ENCODE assay signal across 9 mouse cellular contexts in the genomic region with DNA sequence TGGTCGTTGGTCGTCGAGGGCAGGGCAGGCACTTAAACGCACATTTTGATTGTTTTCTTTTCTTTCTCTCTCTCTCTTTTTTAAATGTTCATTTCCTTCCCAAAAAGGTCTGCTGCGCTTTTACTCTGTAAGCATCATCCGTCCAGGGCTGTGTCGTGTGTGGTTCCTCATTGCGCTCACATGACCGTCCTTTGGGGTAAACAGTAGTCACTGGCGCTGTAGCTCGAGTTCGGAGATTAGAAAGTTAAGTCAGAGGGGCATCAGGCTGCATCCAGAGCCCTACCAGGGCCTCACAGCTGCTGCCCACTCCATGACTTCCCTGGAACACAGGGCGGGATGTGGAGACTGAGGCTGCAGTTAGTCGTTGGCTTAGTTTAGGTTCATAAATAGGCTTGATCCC. TPM values are rescaled to one million over a fixed set of nuclear protein-coding genes. Genes with fewer than 3 reads are reported as not detected.
DNase-seq lines count a peak whose midpoint lies in the region; ATAC-seq and TF ChIP-seq lines count a peak whose summit lies in the region.
"Had no signal": no experiment of that assay in that cellular context is flagged by ENCODE, and none has a peak within 500 bp of the region (broad histone marks: within the 10 kb centered on the region; RNA-seq: fewer than 3 reads in every experiment).

No protein-coding gene starts in this region.

- DNase-seq in lung, postnatal 14 days: no peak
- DNase-seq in hindbrain, postnatal 0 days (ENCODE audit: low spot score): no peak
- DNase-seq in left cerebral cortex, adult 8-10 months (ENCODE audit: low spot score in 2 of 2): no peak
- DNase-seq in adrenal gland, postnatal 4 days (ENCODE audit: low spot score in 2 of 2): no peak
- DNase-seq in embryo, embryonic 10.5 days (ENCODE audit: low spot score): no peak

- no peak overlapping the region for H3K9ac ChIP-seq in lung, embryonic 16.5 days (ENCODE audit: low read length)
- no peak overlapping the region for H3K9ac ChIP-seq in hindbrain, postnatal 0 days (replicated peaks; ENCODE audit: low read length)
- H3K9ac ChIP-seq in midbrain, embryonic 15.5 days: no peak overlapping the region

- no peak for TF ChIP-seq CTCF in embryonic fibroblast, embryonic 13.5 days (IDR thresholded peaks at IDR 0.05; ENCODE audit: borderline replicate concordance, insufficient read depth, low read length)
- no peak for TF ChIP-seq CTCF in hindbrain, postnatal 0 days (IDR thresholded peaks at IDR 0.05; ENCODE audit: low read depth)

- no peak for TF ChIP-seq POLR2A in embryonic fibroblast, embryonic 13.5 days (IDR thresholded peaks at IDR 0.05; ENCODE audit: low read depth, low read length)

- H3K27me3 ChIP-seq in lung, embryonic 16.5 days (ENCODE audit: control insufficient read depth, insufficient read depth, low read depth, low read length): no peaks in the 10 kb centered on the region
- no peaks in the 10 kb centered on the region for H3K27me3 ChIP-seq in hindbrain, postnatal 0 days (ENCODE audit: insufficient read depth, low read length)
- no peaks in the 10 kb centered on the region for H3K27me3 ChIP-seq in midbrain, embryonic 15.5 days (replicated peaks)
- H3K27me3 ChIP-seq: Patski had no signal

- H3K9me3 ChIP-seq in lung, embryonic 16.5 days (ENCODE audit: control insufficient read depth, low read length): no peaks in the 10 kb centered on the region
- no peaks in the 10 kb centered on the region for H3K9me3 ChIP-seq in hindbrain, postnatal 0 days (ENCODE audit: low read length)
- no peaks in the 10 kb centered on the region for H3K9me3 ChIP-seq in midbrain, embryonic 15.5 days

- peak overlapping the region; percentile 89 for H3K27ac ChIP-seq in lung, embryonic 16.5 days (ENCODE audit: low read length)
- peak overlapping the region; percentile 98 for H3K27ac ChIP-seq in embryonic fibroblast, embryonic 13.5 days (ENCODE audit: insufficient read depth, low read length)
- peak overlapping the region; percentile 58 for H3K27ac ChIP-seq in hindbrain, postnatal 0 days
- H3K27ac ChIP-seq in midbrain, embryonic 15.5 days: no peak overlapping the region

- no peak for ATAC-seq in lung, embryonic 16.5 days (ENCODE audit: low read depth)
- no peak for ATAC-seq in hindbrain, postnatal 0 days
- ATAC-seq in midbrain, embryonic 15.5 days (replicated peaks): 0 out of 2 replicates have a peak, but pooled peaks have one; percentile 25
- ATAC-seq: Patski had no signal

- H3K4me2 ChIP-seq in lung, embryonic 16.5 days (ENCODE audit: low read depth, low read length): 0 out of 2 replicates have a peak overlapping the region, but pooled peaks have one; percentile 16
- H3K4me2 ChIP-seq in hindbrain, postnatal 0 days (ENCODE audit: low read depth, low read length): no peak overlapping the region
- H3K4me2 ChIP-seq in midbrain, embryonic 15.5 days: no peak overlapping the region

- 35% methylated on average over 14 of the region's 14 CpGs for WGBS in lung, embryonic 16.5 days
- WGBS in hindbrain, postnatal 0 days: 36% methylated on average over 14 of the region's 14 CpGs
- 27% methylated on average over 14 of the region's 14 CpGs for WGBS in midbrain, embryonic 15.5 days

- no peak overlapping the region for H3K4me3 ChIP-seq in lung, embryonic 16.5 days (ENCODE audit: low read length)
- no peak overlapping the region for H3K4me3 ChIP-seq in embryonic fibroblast, embryonic 13.5 days (ENCODE audit: insufficient read depth, low read length)
- no peak overlapping the region for H3K4me3 ChIP-seq in hindbrain, postnatal 0 days (ENCODE audit: low read length)
- H3K4me3 ChIP-seq in midbrain, embryonic 15.5 days: no peak overlapping the region

- peaks cover 69% of the 10 kb centered on the region for H3K4me1 ChIP-seq in lung, embryonic 16.5 days (replicated peaks; ENCODE audit: control insufficient read depth, insufficient read depth, low read length)
- peaks cover 39% of the 10 kb centered on the region for H3K4me1 ChIP-seq in embryonic fibroblast, embryonic 13.5 days (ENCODE audit: control insufficient read depth, insufficient read depth, low read length)
- peaks cover 9% of the 10 kb centered on the region for H3K4me1 ChIP-seq in hindbrain, postnatal 0 days (ENCODE audit: insufficient read depth, low read length)
- H3K4me1 ChIP-seq in midbrain, embryonic 15.5 days: peaks cover 20% of the 10 kb centered on the region

- H3K36me3 ChIP-seq in lung, embryonic 16.5 days (ENCODE audit: control insufficient read depth, insufficient read depth, low read length): no peaks in the 10 kb centered on the region
- no peaks in the 10 kb centered on the region for H3K36me3 ChIP-seq in hindbrain, postnatal 0 days (ENCODE audit: insufficient read depth, low read length)
- no peaks in the 10 kb centered on the region for H3K36me3 ChIP-seq in midbrain, embryonic 15.5 days (replicated peaks)

RNA-seq across cellular contexts. Expression of gene Notch2, which starts 12.2 kb away (rescaled TPM):
- 34.1 and 35.7 TPM in 2 replicates for polyA plus RNA-seq in lung, embryonic 16.5 days (2015; fragmentation: Nextera tagmentation; extraction: Ambion mirVana)
- polyA plus RNA-seq in embryonic fibroblast, embryonic 13.5 days (2011; ENCODE audit: insufficient read length, low read depth, missing spikeins): 45.2 and 49.4 TPM in 2 replicates
- 37.7 and 44.9 TPM in 2 replicates for total RNA-seq in hindbrain, postnatal 0 days (2014; rRNA removed)
- polyA plus RNA-seq in hindbrain, postnatal 0 days (2015; fragmentation: Nextera tagmentation; extraction: Ambion mirVana): 9.5 and 9.9 TPM in 2 replicates
- 9.0 and 10.4 TPM in 2 replicates for polyA plus RNA-seq in midbrain, embryonic 15.5 days (2015; fragmentation: Nextera tagmentation; extraction: Ambion mirVana)
- 10 to 100 TPM; 16.3 to 17.9 (median 17.1) TPM for total RNA-seq in left cerebral cortex, adult 8-10 months (2022)
- total RNA-seq in adrenal gland, postnatal 4 days (2021): 10 to 100 TPM; 73.9 to 80.1 TPM
